Mouse (Mus musculus) adrenal gland, adult (tissue): ENCODE measurements at regions not wholly inside any gene's neighbourhood (a gene's known extent, or its start where the extent isn't known, plus 50 kb on each side); places are given as distances from the start of the nearest gene placed in this dataset.
A peak's percentile ranks its signal among the peaks of the same experiment; 100 is the strongest.
"Not testable (repeated sequence)": the region's sequence is repeated elsewhere in the genome, so short reads cannot be mapped to it uniquely, and the experiment has no call there.

ENCODE experiments used
- DNase-seq, 2 experiments: peaks; one replicate each; pipeline ENCODE4 v3.0.0; 2022 to 2023; ENCODE audit warnings: low spot score in 1 of 2; ENCODE audit not compliant: inconsistent age in 2 of 2

DNA sequence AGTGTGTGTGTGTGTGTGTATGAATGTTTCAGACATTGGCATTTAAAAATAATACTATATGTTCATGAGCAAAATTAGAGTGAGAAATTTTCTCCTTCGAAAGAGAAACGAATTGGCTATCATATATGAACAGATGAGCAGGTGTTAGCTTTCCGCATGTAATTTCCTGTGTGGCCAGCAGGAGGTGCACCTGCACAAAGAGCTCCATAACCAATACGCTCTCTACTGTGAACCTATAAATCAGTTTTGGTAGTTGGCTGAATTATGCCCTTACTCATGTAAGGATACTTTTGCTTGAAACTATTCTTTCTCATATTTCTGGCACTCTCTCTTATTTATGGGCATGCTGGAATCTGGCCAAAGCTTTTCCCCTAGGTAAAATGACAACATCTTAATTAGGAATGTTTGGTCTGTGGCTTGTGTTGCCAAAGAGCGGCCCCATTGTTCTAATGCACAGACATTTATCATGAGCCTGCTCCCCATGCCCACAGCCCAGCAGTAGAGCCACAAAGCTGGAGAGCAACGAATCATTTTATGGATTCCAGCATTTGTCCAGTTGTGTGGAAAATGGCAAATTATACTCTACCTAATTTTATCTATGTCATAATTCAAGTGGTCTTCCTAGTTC lies 1303.8 kb upstream of the Sel1l start:
- peak; percentile 6 to 68 for DNase-seq

DNA sequence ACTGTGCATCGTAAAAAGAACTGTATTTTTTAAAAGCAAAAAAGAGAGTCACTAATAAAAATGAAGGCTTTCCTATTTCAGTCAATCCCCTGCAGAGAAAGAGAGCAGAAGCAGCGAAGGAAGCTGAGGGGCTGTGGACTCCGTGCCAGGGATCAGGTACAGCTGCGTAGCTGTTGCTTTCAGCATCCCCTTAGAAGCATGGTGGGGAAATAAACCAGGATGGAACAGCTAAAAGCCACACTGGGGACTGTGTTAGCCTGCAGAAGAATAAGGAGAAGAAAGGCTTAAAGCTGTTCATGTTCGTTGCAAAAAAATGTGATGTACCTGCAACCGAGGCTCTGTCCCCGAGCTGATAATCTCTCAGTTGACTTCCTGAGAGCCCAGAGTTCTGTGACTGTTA lies 1302.6 kb upstream of the Sel1l start:
- DNase-seq = no peak

DNA sequence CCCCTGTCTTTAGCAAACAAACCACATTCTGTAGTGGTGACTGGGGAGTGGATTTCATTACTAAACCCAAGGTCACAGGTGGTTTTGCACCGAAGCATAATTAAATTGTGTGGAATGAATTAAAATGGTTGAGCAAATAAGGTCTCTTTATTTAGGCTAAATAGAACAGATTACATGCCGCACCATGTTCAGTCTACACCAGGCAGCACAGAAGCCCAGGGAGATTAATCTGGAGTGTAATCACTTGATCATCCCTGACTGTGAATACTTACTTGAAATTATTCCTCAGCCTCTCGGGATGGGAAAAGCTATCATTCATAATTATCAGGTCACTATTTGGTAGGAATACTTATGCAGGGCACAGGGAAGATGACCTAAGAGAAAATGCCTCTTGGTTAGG lies 1293.3 kb upstream of the Sel1l start:
- no peak for DNase-seq

DNA sequence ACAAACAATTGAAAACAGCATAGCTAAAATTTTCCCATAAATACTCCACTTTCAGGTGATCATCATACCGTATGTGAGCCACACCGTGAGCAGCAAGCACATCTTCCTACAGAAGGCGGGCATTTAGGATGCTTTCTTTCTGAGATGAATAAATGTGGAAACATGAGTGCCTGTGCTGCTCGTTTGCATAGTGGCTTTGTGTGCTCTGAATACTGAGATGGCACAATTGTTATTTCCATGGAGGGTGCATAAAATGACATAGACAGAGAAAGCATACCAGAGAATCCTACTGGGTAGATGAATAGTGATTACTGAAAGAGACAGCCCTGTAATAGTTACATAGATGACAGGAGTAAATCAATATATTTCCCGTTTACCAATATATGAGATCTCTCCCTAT lies 1287.4 kb upstream of the Sel1l start:
- DNase-seq = no peak

DNA sequence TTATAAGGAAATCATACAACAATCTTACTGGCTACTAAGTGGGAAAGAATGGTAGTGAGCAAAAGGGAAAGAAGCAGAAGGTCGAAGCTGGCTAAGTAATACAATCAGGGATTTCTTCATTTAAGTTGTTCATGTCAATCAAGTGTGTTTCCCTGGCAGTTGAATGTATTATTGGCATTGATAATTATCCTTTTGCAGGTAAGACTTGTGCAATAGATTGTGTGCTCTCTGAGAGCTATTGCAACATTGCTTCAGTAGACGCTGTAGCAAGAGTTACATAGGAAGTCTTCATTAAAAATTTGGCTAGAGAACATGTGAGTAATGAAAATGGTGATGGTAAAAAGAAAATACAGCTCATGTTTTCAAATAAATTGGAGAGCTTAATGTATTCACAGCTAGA lies 1273.3 kb upstream of the Sel1l start:
- no peak for DNase-seq

DNA sequence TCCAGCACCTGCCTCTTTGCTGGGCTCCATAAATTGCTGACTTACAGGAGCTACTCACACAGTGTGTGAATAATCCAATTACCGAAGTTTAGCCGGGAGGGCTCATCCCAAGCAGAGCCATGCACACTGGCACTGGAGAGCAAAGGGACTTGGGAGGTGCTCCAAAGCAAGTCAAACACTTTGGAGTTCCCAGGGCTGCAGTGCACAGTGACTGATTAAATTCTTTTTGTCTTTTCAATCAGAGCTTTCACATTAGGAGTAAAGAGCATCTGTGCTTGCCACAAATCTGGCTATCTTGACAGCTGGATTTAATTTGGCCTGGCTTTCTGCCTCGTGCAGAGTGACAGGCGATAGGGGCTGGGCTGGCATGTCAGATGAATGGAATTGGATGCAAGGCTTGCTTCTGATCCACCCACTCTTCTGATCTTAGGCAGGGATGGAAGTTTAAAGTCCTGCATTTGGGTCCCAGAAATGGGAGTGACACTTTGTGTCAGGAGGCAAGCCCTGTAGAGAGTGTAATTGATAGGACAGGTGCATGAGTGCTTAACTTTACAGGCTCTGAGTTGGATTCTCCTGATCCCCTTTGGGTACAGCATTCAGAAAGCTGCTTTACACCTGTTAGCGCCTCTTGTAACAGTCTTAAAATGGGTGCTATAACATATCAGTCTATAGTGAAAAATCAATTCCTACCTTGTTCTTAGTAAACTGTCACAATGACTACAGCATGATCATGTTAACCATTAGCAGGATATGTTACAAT lies 1239.3 kb upstream of the Sel1l start:
- peak; percentile 5 to 21 for DNase-seq

DNA sequence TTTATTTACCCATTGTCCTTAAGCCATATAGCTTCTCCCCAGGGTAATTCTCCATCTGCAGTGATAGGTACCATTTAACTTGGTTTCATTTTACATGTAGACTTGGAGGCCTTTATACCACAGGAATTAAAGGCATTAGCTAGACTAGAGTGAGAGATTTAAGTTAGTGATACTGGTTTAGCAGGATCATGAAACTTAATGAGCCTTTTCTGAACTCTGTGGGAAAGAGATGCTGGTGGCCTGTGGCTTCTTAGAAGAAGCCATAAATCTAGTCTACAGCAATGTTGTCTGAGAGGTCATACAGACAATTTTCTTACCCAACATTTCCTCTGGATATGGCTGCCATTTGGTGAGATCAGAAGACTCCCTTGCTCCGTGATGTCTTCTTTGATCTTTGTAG lies 1214.9 kb upstream of the Sel1l start:
- DNase-seq = no peak

DNA sequence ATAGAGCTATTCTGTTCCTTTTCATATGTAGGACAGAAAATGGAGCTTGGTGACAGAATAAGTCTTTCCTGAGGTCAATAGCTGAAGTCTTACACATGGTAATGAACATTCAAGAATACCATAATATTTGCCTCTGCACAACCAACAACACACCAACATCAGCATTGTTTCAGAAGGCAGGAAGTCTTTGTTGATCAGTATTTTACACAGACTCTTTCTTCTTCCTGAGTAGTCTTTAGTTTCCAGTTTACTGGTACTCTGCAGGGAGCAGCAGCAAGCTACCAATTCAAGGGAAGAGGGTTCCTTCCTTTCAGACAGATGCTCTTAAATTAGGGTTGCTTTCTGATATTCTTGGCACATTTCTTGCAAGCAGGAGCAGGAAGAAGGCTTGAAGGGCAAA lies 1170.7 kb upstream of the Sel1l start:
- DNase-seq = no peak

DNA sequence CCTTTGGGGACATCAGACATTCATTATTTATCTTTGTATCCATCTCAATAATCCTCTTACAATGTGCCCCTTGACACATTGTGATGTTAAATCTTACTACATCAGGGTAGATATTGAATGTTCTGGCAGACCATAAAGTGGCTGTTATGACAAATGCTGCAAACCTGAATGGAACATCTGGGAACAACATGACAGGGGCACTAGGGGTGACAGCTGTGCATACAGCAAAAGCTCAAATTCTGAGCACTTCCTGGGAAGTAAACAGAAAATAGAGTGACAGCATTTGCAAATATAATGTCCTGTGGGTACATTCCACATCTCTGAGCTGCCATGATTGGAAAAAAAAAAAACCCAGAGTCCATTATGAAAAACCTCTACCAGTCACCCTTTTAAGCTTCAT lies 1162.6 kb upstream of the Sel1l start:
- no peak for DNase-seq

DNA sequence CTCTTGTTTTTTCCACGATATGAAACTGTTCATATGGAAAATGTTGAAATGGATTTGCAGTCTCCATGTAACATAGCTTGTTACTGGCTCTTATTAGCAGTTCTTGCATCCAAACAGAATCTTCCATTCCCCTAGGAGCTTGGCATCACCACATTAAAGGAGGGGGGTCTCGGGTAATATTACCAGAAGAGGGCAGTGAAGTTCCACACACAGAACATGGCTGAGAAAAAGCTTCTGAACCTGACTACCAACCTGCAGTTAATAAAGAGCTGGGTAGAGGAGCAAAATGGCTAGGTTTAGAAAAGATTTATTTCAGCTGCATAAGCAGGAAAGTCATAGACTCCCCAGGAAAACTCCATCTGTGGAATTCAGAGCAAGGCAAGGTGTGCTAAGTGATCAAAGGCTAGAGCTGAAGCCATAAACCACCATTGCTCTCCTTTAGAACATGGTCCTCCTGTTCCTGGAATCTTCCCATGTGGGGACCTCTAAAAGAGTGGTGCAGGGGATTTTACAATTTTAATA lies 1157.9 kb upstream of the Sel1l start:
- no peak for DNase-seq

DNA sequence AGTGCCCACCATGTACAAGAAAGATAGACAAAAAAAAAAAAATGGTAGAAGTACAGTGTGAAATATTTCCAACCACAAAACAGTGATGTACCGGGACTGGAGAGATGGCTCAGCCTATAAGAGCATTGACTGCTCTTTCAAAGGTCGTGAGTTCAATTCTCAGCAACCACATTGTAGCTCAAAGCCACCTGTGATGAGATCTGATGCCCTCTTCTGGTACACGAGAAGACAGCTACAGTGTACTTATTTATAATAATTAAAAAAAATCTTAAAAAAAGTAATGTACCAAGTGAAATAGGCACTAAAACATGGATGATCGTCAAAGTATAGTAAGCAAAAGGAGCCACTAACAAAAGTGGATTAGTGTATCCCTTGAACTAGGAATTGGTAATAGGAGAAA lies 1154.2 kb upstream of the Sel1l start:
- no peak for DNase-seq

DNA sequence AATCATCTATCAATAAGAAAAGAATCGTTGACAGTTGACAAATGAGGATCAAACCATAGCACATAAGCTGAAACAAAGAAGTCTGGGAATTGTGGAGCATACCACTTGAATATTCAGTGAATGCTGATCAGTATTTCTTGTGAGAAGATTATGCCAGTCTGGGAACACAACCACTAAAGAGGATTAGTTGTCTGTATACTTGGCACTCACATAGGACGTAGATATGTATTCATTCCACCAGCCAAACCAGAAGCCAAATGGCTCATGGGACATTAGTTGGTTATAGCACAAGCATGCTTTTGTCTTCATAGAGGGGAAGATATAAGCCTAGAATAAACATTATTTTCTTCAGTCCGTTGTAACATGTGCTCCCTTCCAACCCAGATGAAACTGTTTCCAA lies 1126.7 kb upstream of the Sel1l start:
- no peak for DNase-seq

DNA sequence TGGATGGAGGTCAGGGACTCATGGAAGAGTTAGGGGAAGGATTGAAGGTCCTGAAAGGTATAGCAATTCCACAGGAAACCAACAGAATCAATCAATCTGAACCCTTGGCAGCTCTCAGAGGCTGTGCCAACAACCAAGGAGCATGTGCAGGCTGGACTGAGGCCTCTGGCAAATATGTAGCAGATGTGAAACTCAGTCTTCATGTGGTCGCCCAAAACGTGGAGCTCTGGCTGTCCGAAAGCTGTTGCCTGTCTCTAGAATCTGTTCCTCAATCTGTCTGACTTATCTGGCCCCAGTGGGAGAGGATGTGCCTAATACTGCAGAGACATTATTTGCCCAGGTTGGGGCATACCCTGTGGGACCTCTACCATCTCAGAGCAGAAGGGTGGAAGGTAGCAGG lies 1095.4 kb upstream of the Sel1l start:
- no peak for DNase-seq

DNA sequence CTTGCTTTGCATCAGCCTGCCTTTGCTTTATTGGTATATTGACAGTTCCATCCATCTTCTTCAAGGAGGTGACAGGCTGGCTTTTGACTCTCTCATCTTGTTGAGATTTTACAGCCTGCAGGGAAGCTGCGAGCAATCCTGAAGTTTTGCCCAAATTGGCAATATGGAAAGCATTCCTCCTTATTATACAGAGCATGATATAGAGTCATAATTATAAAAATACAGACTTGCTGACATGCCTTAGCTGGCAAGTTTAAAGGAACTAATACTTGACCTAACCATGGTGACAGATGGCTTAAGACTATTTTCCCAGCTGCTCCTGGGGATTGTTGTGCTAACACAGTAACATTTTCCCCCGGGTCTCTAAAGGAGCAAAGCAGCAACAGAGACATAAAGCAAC lies 1078.6 kb upstream of the Sel1l start:
- no peak for DNase-seq

DNA sequence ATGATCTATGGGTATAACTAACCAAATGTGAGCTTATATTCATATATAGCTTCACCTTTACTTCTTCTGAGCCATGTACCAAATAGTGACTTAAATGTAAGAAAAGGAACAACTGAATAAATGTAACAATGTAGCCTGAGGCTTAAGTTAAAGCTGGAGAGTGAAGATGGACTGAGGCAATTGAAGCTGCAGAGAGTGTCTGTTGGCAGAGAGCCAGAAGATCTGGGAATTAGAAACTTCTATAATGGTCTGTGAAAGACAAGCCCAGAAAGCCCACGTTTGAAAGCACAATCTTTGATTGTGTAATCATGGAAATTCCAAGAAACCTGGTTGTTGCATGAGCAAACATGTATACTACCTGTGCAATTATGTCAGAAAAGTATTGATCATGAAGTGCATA lies 1078.0 kb upstream of the Sel1l start:
- no peak for DNase-seq

DNA sequence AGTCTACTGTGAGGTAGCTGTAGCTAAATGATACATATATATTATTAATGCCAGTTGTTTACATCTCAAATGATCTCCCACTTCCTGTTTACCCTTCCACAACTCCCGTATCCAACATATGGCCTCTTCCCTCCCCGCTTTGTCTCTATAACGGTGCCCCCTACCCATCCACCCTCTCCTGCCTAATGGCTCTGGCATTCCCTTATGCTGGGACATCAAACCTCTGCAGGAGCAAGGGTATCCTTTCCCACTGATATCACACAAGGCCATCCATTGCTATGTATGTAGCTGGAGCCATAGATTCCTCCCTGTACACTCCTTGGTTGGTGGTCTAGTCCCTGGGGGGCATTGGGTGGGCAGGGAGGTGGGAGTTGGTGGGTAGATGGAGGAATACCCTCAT lies 1071.0 kb upstream of the Sel1l start:
- no peak for DNase-seq

DNA sequence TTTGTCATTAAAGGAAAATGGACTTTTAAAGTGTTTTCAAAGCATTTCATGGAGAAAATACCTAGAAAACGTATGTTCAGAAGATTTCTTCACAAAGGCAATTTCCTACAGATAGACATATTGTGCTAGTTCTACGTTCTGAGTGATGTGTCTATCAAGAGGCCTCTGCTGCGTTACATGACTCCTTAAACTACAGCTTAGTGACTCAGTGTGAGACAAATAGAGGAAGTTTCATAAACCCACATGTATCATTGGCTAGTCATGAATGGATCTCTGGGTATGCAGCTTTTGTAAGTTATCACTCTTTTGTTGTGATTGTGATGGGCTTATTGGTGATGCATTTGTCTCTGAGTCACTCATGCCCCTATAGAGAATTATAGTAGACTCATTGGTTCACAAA lies 1067.3 kb upstream of the Sel1l start:
- no peak for DNase-seq

DNA sequence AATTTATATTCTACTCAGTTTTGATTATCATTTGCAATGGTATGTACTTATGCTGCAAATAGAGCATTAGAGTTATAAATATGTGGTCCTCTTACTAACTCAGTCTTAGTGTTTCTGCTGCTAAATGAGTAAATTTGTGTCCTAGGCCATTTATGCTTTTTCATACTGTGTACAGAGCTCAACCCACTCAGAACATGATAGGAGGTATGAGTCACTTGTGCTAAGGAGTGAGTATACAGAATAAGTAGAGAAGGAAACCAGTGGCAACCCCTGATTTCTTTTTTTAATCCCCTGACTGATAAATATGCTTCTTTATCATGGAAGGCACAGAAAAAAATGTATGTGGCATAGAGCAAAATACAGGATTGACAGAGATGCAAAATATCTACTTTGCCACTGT lies 1066.8 kb upstream of the Sel1l start:
- DNase-seq = no peak

DNA sequence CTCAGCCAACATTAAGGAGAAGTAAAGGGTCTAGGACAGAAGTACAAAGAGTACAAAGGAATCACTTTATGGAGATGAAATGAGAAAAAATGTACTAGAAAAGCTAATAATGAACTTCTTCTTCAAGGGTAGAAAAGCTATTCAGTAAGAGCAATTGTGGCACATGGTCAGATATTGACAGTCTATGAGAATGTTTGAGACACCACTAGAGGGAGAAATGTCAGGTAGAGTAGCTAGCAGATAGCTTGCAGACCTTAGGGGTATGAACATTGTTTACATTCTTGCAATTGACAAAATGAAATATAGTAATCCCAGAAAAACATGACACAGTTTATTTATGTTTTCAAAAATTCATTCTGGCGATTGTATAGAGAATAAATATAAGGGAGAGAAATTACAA lies 1066.2 kb upstream of the Sel1l start:
- DNase-seq = no peak

DNA sequence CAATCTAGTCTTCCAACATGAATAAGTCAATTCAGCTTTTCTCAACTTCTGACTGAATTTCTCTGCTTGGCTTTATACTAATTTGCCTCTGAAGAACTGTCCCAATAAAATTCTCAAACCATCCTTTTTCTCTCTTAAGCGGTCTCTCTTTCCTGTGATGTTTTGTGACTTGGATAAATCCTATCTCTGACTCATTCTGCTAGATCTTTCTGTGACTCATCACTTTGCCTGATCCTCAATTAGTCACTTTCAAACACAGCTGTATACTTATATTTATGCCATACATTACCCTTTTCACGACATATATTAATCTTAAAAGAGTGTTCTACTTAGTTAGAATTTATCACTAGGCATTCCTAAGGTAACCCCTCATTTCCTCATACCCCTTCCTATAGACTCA lies 1055.4 kb upstream of the Sel1l start:
- DNase-seq = no peak

DNA sequence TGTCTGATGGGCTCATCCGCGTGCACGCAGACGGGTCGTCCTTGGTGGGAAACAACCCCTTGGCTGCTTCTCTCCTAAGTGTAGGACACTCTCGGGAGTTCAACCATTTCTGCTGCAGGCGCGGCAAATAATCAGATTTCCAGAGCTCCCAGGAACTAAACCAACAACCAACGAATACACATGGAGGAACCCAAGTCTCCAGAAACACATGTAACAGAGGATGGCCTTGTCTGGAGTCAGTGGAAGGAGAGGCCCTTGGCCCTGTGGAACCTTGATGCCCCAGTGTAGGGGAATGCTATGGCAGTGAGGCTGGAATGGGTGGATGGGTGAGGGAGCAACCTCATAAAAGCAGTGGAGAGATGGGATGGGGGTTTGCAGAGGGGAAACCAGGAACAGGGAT lies 1043.4 kb upstream of the Sel1l start:
- no peak for DNase-seq

DNA sequence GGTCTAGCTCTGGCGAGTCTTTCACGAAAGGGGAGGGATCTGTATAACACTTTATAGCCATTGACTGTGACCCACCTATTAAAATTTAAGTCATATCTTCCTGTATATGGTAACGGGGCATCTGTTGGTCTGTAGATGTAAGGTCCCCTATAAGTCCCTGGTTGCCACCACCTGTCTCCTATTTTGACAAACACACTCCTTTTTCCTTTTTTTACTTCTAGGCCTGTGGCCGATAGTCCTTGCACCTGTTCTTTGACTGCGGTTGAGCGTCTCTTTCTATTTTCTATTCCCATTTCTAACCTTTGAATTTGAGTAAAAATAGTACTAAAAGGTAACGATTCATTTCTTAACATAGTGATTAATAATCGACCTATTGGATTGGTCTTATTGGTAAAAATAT lies 1042.7 kb upstream of the Sel1l start:
- not testable (repeated sequence) for DNase-seq

DNA sequence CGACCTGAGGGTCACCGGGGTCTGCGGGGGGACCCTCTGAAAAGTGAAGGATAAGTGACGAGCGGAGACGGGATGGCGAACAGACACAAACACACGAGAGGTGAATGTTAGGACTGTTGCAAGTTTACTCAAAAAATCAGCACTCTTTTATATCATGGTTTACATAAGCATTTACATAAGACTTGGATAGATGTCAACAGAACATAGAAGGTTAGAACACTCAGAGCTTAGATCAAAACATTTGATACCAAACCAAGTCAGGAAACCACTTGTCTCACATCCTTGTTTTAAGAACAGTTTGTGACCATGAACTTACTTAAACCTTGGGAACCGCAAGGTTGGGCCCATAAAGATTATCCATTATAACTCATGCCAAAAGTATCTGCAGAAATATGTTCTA lies 1042.2 kb upstream of the Sel1l start:
- DNase-seq = not testable (repeated sequence)
